Mouse (Mus musculus) ES-Bruce4 (cell line): ENCODE data around the gene Clybl.

Experiments
- CTCF ChIP-seq: IDR thresholded peaks from one replicate; pipeline ENCODE4 v1.8.1; 2011; ENCODE audit warnings: low read depth, low read length
- EP300 ChIP-seq: IDR thresholded peaks from 2 replicates; pipeline ENCODE4 v1.6.1; 2011; ENCODE audit warnings: low read depth, low read length; ENCODE audit not compliant: insufficient read depth
- POLR2A ChIP-seq: IDR thresholded peaks from one replicate; pipeline ENCODE4 v1.8.1; 2011; ENCODE audit warnings: low read length; ENCODE audit not compliant: insufficient read depth

DNA sequence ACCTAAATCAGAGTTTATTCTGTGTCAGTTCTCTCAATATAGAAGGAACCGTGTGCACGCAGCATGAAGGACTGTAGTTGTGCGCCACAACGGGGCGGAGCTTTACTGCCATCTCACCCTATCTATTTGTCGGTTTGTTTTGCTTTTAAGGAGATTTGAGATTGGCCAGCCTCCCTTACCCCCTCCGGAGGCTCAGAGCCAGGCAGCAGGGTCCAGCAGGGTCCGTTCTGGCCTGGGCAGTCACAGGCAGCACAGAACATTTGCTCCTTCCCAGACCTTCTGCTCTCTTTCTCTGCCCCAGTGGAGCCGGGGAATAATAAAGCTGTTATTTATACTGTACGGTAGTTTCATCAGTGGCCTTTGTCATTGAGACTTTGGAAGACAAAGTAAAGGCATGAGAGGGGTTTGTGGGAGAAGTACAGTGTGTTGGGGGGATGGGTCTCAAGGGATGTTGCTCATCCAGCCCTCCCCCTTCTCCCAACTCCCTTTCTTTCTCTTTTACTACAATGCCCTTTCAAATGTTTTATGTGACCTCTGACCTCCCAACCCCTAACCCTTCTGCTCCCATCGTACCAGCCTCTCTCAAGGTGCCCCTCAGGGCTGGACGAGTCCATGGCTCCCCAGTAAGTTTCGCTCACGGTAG, 89.7 kb downstream of the Clybl start:
- TF ChIP-seq POLR2A (no peak), EP300 (peak; percentile 59), CTCF (no peak)
